Mouse (Mus musculus): ENCODE data around the gene Cbln4. TPM values are rescaled to one million over a fixed set of nuclear protein-coding genes. Genes with fewer than 3 reads are reported as not detected.

Cbln4 gene
- total RNA-seq, 1 experiment from 2014 or later = not detected

GRCm38 (mm10) chr2:171986686-171987085, 56.6 kb downstream of the Cbln4 start:
- ATAC-seq (ENCODE audit: extremely low read depth, insufficient number of reproducible peaks, low FRiP score, poor library complexity, severe bottlenecking) = no peak

Other genes with a start within 250 kb of the Cbln4 start
- gene Mc3r, start 205.0 kb upstream of the Cbln4 start, total RNA-seq (2017) = not detected in 2 replicates

All from neutrophil, adult 5-6 weeks (primary cell).